Mouse (Mus musculus): ENCODE results near the gene Pdcd2l.
"Not testable (repeated sequence)": the region's sequence is repeated elsewhere in the genome, so short reads cannot be mapped to it uniquely, and the experiment has no call there.

The Pdcd2l gene

DNA sequence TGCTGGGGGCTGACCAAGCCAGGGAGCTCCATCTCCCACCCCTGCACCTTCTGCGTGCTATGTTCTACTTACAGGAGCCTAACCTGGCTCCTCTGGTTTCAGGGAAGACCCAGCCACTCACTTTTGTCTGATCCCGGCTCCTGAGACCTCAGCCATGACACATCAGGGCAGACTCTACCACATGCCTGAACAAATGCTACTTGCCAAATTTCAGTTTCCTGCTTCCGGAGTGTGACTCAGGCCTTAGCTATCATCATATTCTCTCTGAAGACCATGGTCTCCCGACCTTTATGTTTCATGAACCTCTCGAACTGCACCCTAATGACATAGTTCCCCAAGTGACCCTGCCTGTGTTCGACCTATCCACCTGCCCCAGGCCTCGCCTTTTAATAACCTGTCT lies 16.8 kb upstream of the Pdcd2l start:
- DNase-seq (ENCODE audit: low spot score) = no peak

DNA sequence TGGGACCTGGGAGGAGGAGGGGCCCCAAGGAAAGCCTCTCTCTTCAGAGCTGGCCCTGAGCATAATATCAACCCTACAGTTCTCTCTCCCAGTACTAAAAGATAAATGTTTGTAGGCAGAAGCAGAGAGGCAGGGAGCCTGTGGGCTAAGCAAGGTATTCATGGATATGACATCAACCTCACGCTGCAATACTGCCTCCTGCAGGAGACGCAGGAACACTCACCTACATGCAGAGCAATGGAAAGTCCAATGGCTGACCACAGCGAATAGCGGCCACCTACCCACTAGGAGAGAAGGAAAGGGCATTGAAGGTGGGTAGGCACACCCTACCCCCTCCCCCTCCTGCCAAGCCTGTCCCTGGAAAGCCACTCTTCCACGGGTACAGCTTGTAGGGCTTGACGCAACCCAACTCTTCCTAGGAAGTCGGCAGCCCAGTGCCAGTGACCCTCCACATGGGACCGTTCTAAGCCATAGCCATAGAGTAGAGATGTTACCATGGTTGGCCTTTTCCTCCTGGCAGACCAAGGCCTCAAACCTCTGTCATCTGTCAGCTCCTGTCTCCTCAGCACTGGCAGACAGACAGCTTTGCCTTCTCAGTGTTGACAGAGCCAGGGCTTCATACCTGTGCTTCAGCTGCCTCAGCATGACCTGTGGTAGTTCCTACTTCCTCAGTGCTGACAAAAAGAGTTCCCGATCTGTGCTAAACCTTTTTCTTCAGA lies 11.7 kb upstream of the Pdcd2l start:
- no peak for DNase-seq (ENCODE audit: low spot score)

DNA sequence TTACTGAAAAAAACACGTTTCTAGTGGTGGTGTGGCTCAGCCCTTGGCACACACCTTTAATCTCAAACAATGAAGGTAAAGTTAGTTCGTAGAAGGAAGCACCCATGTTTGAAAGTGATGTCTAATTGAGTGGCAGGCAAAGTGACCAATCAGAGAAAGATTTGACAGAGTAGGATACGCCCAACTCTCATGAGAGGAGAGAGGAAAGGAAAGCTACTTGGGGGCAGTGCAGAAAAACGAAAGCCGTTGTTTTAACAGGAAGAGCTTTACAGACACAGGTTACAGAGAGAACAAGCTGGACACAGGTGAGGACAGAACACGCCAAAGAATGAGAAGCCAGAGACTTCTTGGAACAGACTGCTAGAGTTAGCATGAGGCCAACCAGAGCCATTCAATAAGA lies 9.9 kb upstream of the Pdcd2l start:
- DNase-seq (ENCODE audit: low spot score) = no peak

GRCm38 (mm10) chr7:34202147-34202546 lies 5.7 kb upstream of the Pdcd2l start:
- DNase-seq (ENCODE audit: low spot score) = not testable (repeated sequence)

GRCm38 (mm10) chr7:34200829-34201228 lies 4.4 kb upstream of the Pdcd2l start:
- no peak for DNase-seq (ENCODE audit: low spot score)

DNA sequence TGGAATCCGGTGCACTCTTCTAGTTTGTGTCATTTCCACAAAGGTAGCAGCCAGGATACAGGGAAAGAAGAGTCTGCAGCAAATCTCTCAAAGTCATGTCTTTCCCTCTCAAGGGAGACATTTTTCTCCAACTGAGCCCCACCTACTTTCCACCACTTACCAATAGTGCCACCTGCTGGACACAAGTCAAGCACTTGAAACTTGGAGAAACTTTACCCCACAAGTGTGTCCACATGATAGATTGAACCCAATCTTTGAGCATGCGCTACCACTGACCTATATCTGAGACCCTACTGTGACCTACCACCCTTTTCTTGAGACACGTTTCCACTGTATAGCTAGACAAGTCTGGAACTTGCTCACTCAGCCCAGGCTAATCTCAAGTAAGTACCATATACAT lies 1.9 kb upstream of the Pdcd2l start:
- no peak for DNase-seq (ENCODE audit: low spot score)

GRCm38 (mm10) chr7:34195632-34196031 lies 829 bp downstream of the Pdcd2l start:
- DNase-seq (ENCODE audit: low spot score) = no peak

DNA sequence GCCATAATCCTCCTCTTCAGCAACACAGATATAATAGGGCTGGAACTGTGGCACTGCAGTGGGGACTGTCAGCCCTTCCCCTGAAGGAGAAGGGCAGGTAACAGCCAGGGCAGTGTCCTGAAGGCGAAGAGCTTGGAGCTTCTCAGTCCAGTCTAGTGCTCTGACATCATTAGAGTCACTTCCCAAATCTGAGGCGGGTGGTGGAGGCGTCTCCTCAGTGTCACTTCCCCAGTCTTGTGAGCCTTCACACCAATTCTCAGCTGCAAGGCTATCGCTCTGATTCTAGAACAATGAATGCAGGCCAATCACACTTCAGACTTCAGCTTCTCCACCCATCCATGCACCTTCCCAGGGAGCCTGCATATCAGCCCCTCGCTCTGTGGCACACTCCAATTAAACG lies 3.6 kb downstream of the Pdcd2l start:
- DNase-seq (ENCODE audit: low spot score) = no peak

DNA sequence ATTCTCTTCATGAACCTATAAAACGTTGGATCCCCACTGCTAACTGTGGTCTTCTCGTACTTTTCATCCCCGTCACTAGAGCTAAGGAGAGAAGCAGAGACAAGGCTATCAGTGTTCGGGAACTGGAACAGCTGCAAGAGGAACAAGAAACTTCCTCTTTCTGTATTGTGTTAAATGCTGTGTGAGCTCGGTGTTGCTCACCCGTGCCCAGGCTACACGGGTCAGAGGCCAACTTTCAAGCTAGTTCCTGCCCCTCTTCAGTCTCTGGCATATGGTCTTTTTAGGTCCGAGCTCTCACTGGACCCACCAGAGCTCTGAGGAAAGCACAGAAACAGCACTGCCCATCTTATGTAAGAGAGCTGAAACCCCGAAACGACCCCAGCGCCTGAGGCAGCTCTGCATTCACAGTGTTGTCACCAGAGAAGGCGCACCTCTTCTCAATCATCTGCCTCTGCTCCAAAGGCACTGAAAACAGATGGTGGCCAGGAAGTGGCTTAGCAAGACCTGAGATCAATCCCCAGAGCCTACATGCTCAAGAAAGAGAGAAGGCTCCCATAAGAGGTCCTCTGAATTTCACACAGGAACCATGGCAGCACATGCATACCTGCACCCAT lies 7.0 kb downstream of the Pdcd2l start:
- DNase-seq (ENCODE audit: low spot score) = no peak

GRCm38 (mm10) chr7:34183794-34184193 lies 12.7 kb downstream of the Pdcd2l start:
- DNase-seq (ENCODE audit: low spot score) = no peak

DNA sequence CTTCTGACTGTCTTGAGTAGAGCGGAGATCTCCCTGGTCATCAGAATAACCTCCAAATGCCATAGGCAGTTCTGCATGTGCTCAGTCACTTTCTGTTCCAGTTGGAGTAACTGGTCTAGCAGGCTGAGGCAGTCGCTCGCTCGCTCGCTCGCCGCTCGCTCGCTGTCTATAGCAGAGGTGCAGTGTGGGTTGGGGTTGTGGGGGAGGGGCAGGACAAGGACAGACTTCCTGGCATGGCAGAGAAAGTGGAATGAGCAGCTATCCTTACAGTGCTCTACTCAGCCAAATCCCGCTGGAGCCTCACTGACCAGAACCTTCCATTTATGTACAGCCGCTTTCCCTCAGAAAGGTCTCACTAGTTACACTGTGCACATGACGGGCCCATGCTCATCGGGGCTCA lies 13.1 kb downstream of the Pdcd2l start:
- no peak for DNase-seq (ENCODE audit: low spot score)

DNA sequence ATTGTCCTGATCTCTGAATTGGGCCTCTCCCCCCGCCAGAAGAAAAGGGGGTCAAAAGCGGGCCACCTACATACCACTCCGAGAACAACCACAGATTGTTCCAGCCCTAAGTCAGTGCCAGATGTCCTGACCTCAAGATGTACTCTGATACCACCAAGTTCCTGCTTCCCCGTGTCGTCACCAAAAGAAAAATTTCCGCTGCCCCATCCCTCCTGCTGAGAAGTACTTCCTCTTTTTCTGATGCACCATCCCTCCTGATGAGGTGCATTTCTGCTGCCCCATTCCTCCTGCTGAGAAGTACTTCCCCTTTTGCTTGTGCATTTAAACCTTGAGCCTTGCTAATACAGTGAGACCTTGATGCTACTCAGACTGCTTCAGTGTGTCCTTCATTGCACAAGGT lies 20.2 kb downstream of the Pdcd2l start:
- DNase-seq (ENCODE audit: low spot score) = not testable (repeated sequence)

DNA sequence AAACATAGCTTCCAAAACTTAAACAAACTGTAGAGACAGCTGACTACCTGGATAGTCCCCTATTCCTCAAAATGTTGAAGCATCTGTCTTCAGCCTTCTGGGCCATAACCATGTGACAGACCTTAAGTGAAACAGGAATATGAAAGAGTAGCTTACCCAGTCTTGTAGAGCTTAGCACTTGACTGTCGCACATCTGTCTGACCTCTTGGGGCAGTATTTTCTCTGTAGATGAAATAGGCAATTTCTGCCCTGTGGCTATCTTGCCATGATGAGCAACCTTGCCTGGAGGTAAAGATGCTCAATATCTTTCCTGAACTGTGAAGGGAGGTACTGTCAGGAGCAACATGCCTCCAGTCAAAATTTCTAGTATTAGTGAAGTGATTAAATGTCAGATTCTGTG lies 24.2 kb downstream of the Pdcd2l start:
- DNase-seq (ENCODE audit: low spot score) = no peak

DNA sequence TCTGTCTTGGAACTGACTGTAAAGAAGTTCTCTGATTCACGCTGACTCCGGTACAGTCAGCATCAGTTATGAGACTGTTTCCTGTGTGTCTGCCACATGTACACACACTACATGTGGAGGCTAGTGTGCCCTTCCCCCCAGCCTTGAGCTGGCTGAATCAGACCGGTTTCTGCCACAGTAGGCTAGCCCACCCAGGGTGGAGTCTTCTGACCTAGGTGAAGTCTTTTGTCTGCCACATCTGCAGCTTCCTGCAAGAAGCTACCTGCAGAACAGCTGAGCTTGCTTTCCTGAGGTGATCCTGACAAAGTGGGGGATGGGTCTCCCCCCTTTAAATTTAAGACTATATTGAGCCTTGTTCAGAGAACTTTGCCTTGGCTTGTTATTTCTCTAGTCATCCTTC lies 27.0 kb downstream of the Pdcd2l start, which contains the start of gene Uba2:
TSS of gene Uba2 (minus strand) at position 146 of the 400 bp plus-strand sequence.
- no peak for DNase-seq (ENCODE audit: low spot score)

DNA sequence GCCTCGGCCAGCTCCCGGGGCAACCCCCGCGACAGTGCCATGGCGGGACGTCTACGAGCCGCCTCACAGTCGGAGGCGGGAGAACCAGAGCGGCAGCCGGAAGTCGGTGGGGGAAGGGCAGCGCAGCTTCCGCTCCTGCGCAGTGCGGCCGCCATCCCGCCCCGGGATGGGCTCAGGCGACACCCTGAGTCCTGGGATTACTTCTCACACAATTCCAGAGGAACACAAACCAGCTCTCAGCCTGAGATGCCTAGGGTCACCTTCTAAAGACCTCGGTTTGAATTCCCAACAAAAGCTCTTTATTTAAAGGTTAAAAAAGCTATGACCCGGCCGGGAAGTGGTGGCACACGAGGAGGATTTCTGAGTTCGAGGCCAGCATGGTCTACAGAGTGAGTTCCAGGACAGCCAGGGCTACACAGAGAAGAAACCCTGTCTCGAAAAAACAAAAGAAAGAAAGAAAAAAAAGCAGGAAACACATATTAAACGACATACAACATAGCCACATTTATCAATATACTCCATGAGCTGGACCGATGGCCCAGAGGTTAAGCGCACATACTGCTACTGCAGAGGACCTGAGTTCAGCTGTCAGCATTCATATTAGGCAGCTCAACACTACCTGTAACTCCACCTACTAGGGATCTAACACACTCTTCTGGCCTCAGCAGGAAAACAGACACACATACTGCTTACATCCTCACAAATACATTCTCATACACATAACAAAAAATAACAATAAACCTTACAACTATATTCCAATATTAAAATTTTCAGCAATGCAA lies 27.8 kb downstream of the Pdcd2l start:
- peak; percentile 86 for DNase-seq (ENCODE audit: low spot score)

GRCm38 (mm10) chr7:34167766-34168469 lies 28.5 kb downstream of the Pdcd2l start:
- no peak for DNase-seq (ENCODE audit: low spot score)

DNA sequence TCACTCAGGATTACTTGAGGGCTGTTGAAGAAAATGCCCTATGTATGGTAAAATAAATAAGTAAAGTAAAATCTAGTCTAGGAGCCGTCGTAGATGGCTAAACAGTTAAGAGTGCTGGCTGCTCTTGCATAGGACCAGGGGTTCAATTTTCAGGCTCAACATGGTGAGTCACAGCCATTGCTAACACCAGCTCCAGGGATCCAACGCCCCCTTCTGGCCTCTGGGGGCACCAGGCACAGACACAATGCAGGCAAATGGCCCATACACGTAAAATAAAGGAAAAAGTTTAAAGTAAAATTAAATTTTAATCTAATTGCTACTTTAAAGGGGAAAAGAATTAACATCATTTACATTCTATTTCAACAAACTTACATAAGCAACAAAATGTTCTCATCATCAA lies 29.6 kb downstream of the Pdcd2l start:
- no peak for DNase-seq (ENCODE audit: low spot score)

DNA sequence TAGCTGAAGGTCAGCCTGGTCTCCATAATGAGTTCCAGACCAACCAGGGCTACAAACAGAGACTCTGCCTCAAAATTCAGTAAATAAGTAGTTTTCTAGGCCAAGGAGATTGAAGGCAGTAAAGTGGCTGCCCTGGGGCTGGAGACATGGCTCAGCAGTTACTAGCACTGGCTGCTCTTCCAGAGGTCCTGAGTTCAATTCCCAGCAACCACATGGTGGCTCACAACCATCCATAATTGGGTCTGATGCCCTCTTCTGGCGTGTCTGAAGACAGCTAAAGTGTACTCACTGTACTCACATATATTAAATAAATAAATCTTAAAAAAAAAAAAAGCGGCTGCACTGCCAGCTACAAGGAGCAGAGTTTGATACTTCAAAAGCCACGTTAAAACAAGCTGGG lies 30.5 kb downstream of the Pdcd2l start:
- DNase-seq (ENCODE audit: low spot score) = no peak

- no peak for DNase-seq (ENCODE audit: low spot score)
These were observed 31.8 kb downstream of the Pdcd2l start for GRCm38 (mm10) chr7:34164671-34165070.

DNA sequence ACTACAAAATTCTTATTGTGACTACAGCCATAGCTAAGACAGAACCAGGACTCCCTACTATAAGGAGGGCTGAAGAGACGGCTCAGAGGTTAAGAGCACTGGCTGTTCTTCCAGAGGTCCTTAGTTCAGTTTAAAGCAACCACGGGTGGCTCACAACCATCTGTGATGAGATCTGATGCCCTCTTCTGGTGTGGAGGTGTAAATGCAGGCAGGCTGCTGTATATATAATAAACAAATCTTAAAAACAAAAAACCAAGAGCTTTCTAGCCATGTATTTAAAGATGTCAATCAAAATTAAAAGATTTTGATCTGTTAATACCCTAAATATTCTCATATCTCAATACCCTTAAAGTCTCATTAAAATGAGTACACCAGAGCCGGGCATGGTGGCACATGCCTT lies 37.3 kb downstream of the Pdcd2l start:
- DNase-seq (ENCODE audit: low spot score) = no peak

- DNase-seq (ENCODE audit: low spot score) = no peak
These were observed 38.5 kb downstream of the Pdcd2l start for GRCm38 (mm10) chr7:34157994-34158393.

DNA sequence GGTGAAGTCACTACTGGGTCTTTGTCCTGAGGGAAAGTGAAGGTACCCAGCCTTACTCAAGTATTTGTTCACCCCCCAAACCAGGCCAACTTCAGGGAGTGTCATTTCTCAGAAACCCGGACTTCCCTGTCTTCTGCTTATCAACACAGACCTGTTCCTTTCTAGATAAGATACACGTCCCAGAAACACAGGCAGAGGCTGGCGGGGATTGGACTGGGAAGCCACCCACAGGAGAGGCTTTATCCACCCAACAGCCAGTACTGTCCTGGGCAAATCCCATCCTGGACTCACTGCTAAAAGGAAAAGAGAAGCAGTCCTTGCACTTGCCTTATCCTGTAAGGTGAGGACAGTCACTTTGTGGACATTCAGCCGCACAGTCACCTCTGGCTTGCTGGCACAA lies 49.3 kb downstream of the Pdcd2l start:
- DNase-seq (ENCODE audit: low spot score) = no peak

- no peak for DNase-seq (ENCODE audit: low spot score)
These were observed 55.3 kb downstream of the Pdcd2l start for GRCm38 (mm10) chr7:34141123-34141522.
